Mouse (Mus musculus): ENCODE data around the gene Usp47.

- TF ChIP-seq POLR2A (IDR thresholded peaks at IDR 0.05; ENCODE audit: borderline replicate concordance, extremely low read depth, insufficient read depth, insufficient read length, poor library complexity, severe bottlenecking) = no peak
- no peak for TF ChIP-seq CTCF (IDR thresholded peaks at IDR 0.05; ENCODE audit: borderline replicate concordance, extremely low read depth, insufficient read depth, insufficient read length)
Measured at GRCm38 (mm10) chr7:111984530-111984929, 38.8 kb upstream of the Usp47 start.

All from brain, embryonic 14.5 days (tissue).